Mouse (Mus musculus) gastrocnemius, adult 2 months (tissue): ENCODE measurements around the gene Ap2a2. TPM values are rescaled to one million over a fixed set of nuclear protein-coding genes. Genes with fewer than 3 reads are reported as not detected.

ENCODE experiments used
- DNase-seq: peaks from one replicate; pipeline ENCODE4 v3.0.0; 2022
- H3K27ac ChIP-seq: fragments of 200-600 bp; 2 replicates; pipeline ENCODE4 v1.8.1; 2022; ENCODE audit warnings: mild to moderate bottlenecking
- H3K4me3 ChIP-seq: fragments of 200-600 bp; 2 replicates; pipeline ENCODE4 v1.8.1; 2022; ENCODE audit warnings: mild to moderate bottlenecking, moderate library complexity
- CTCF ChIP-seq: fragments of 200-600 bp; IDR thresholded peaks from 2 replicates; pipeline ENCODE4 v1.8.1; 2022; ENCODE audit warnings: antibody characterized with exemption, mild to moderate bottlenecking, moderate library complexity
- intact Hi-C: fragments of 180-260 bp; cut with DNase I; formaldehyde crosslinking; loops from one replicate; pipeline ENCODE4 v1.15.1; 2025
- total RNA-seq, 2 experiments: library from RNA; stranded (reverse); gene quantifications; 2 replicates each; pipeline ENCODE4 v1.2.3; 2021

Ap2a2 gene
- total RNA-seq, 2 experiments from 2014 or later: 52.2 to 52.9 TPM

DNA sequence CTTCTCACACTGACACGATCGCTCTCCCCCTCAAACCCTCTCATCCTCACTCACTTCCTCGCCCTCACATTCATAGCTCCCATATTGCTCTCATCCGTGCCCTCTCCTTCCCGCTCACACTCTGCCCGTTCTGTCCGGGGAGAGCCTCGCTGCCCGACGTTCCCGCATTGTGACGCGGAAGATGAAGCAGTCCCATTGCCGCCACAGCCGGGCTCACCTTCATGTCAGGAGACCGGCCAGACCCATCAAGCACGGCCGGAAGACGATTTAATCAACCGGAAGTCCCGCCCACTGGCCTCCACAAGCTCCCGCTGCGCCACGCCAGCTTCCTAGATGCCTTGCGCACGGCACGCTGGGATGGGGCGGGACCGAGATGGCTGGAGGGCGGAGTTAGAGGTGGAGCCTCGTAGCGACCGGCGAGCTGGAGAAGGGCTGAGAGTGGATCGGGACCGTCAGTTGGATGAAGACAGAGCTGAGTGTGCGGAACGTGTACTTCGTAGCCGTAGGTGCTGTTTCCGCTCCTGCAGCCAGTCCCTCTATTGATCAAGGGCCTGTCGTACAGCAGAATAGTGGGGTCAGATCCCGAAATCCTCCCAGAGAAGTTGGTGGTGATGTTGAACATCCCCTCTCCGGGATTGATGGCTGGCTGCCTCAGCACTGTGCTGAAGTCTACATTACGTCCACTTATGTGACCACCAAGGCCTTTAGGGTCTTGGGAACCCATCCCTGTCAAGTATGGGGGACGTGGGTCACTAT lies 22.2 kb upstream of the Ap2a2 start, which contains the start of gene Chid1:
Chid1 (minus strand) TSS at position 302 of the 756 bp plus-strand sequence.
- peak within 1 kb of the TSS; percentile 93 for H3K27ac ChIP-seq
- intact Hi-C loops: loop anchor here (1.0 to 5.0 kb wide), 2 partner anchors 23 to 142 kb away; partner anchors contain the start of gene Ap2a2
- H3K4me3 ChIP-seq: peak within 1 kb of the TSS; percentile 92
- peak; percentile 99 for DNase-seq
- TF ChIP-seq CTCF: no peak

DNA sequence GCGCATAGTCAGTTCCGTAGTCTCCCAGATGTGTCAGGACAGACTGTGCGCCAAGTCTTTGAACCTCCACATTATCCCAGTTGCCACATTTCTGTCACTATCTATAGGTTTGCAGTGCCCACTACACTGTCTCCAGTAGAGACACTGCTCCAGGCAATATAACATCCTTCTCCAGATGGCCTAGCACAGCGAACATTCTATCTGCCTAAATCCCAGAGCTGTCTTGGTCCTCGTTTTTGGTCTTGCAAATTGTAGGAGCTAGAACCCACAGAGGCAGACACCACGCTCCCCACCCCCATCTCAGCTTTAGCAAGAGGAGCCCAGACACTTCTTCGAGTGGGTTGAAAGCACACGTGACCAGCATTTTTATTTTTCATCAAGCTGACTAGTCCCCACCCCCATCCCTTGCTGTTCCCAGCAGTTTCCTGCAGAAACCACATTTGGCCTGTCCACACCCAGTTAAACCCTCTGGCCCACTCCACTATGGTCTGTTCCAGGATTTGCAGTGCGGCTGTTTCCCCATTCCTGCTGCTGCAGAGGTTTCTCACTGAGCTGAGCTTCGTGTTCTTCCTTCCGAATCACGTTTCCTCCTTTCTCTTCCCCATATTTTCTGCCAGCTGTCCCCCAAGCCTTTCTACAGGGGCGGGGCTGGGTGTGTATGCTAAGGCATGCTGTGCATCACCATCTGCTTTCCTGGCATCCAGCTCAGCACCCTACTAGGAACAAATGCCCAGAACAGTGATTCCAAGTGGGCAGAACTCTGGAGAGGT lies 21.5 kb upstream of the Ap2a2 start:
- DNase-seq: peak; percentile 74
- Histone ChIP-seq H3K27ac (peak overlapping the region; percentile 93), H3K4me3 (peak overlapping the region; percentile 92)
- intact Hi-C loops: loop anchor here (1.0 kb wide), 1 partner anchor 22 kb away; the partner anchor contains the start of gene Ap2a2
- no peak for TF ChIP-seq CTCF

- Histone ChIP-seq H3K4me3 (no peak overlapping the region), H3K27ac (peak overlapping the region; percentile 93; the same call in 1 of the 2 replicates)
- intact Hi-C loops: no loop called here
- no peak for DNase-seq
- TF ChIP-seq CTCF: no peak
Observed at GRCm38 (mm10) chr7:141541681-141542080, 20.3 kb upstream of the Ap2a2 start.

DNA sequence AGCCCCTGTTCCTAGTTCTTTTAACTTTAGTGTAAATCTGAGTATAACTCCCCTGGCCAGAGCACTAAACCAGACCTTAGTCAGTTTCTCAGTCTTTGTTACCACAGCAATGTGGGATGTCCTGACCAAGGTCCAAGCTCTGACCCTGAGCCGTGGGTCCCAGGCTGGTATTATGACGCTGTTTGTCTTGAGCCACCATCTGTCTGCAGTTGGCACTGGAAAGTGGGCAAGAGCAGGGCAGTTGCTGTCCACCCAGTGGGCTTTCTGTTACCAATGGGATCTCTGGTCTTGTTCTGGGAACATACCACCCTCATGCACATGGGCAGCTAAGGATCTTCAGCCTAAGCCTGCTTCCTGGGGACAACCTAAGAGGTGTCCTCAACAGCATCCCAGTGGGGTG lies 19.4 kb upstream of the Ap2a2 start:
- DNase-seq: no peak
- intact Hi-C loops: no loop called here
- H3K4me3 ChIP-seq: no peak overlapping the region
- no peak for TF ChIP-seq CTCF
- H3K27ac ChIP-seq: 0 out of 2 replicates have a peak overlapping the region, but pooled peaks have one; percentile 1

- intact Hi-C loops: no loop called here
- no peak for TF ChIP-seq CTCF
- no peak overlapping the region for H3K27ac ChIP-seq
- no peak overlapping the region for H3K4me3 ChIP-seq
- DNase-seq: no peak
Observed at GRCm38 (mm10) chr7:141544654-141545053, 17.3 kb upstream of the Ap2a2 start.

GRCm38 (mm10) chr7:141549432-141550061 lies 12.4 kb upstream of the Ap2a2 start:
- H3K27ac ChIP-seq: peak overlapping the region; percentile 24
- no peak for TF ChIP-seq CTCF
- no peak for DNase-seq
- intact Hi-C loops: no loop called here
- H3K4me3 ChIP-seq: no peak overlapping the region

- TF ChIP-seq CTCF: no peak
- no peak for DNase-seq
- intact Hi-C loops: no loop called here
- H3K4me3 ChIP-seq: no peak overlapping the region
- H3K27ac ChIP-seq: peak overlapping the region; percentile 24; the same call in 1 of the 2 replicates
Observed at GRCm38 (mm10) chr7:141550464-141550863, 11.5 kb upstream of the Ap2a2 start.

DNA sequence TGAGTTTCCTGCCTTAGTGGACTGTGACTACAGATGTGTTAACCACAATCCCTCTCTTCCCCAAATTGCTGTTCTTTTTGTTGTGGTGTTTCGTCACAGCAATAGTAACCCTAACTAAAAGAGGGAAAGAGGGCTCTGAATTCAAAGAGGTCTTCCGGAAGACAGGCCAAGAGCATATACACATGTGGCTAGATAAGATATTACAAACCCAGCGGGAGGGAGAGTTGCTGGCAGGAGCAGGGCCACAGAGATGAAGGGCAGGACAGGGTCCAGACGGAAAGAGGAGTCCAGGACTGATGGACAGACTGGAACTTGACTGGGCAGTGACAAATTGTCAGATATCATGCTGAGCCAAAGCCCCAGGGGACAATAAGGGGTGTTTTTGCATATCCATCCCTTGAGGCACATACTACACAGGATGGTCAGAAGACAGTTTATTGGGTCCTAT lies 3.6 kb upstream of the Ap2a2 start:
- no peak for TF ChIP-seq CTCF
- Histone ChIP-seq H3K27ac (0 out of 2 replicates have a peak overlapping the region, but pooled peaks have one; percentile 16), H3K4me3 (no peak overlapping the region)
- no peak for DNase-seq
- intact Hi-C loops: no loop called here

DNA sequence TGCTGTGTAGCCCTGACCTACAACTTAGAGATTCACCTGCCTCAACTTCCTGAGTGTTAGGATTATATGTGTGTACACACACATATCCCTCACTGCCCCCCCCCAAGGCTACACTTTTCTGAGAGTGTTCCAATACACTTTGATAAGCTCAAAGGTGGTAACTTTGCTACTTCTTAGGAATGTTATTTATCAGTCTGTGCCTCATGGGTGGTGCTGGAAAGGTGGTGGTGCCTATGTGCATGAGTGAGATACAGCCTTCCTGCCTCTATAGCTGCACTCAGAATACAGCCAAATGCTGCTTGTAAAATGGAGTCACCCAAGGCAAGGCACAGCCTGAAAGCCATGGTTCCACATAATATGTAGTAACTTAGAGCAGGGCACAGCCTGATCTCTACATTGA lies 3.0 kb upstream of the Ap2a2 start:
- intact Hi-C loops: no loop called here
- no peak overlapping the region for H3K27ac ChIP-seq

GRCm38 (mm10) chr7:141559726-141560325 lies 2.1 kb upstream of the Ap2a2 start:
- no peak for TF ChIP-seq CTCF
- DNase-seq: no peak
- intact Hi-C loops: no loop called here
- peak overlapping the region; percentile 31 for H3K27ac ChIP-seq
- no peak overlapping the region for H3K4me3 ChIP-seq

More for the DNA sequence above, 3.0 kb upstream of the Ap2a2 start:
- no peak overlapping the region for H3K4me3 ChIP-seq
- TF ChIP-seq CTCF: no peak
- no peak for DNase-seq

GRCm38 (mm10) chr7:141560471-141560870 lies 1.5 kb upstream of the Ap2a2 start:
- Histone ChIP-seq H3K4me3 (no peak overlapping the region), H3K27ac (peak overlapping the region; percentile 89)
- no peak for DNase-seq
- no peak for TF ChIP-seq CTCF
- intact Hi-C loops: no loop called here

DNA sequence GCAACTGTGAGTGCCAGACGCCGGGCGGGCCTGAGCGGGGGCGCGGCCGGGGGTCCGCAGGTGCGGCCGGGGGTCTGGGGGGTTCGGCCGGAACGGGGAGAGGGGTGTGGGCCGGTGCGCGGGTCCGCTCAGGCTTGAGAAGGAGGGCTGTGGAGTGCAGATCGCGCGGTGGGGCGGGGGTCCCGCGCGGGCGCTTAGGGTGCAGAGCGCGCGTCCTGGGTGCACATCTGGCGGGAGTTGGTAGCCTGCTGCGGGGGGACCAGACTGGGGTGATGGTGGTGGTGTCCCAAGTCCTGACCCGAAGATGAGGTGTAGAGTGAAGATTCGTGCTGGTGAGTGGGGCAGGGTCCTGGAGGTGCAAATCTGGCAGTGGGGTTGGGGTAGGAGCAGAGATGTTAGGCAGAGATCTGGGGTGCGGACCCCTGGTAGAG lies 463 bp downstream of the Ap2a2 start:
- peak overlapping the region; percentile 100 for H3K4me3 ChIP-seq
- TF ChIP-seq CTCF: no peak
- H3K27ac ChIP-seq: peak overlapping the region; percentile 93
- intact Hi-C loops: loop anchor here (1.0 kb wide), 1 partner anchor 22 kb away; no protein-coding TSS in a partner anchor
- DNase-seq: no peak
